Mouse (Mus musculus): ENCODE data around the gene Hdhd3. TPM values are rescaled to one million over a fixed set of nuclear protein-coding genes. Genes with fewer than 3 reads are reported as not detected.

The Hdhd3 gene
- polyA plus RNA-seq, 1 experiment from 2014 or later, result 19.1 TPM

- H3K9ac ChIP-seq (ENCODE audit: low read length), result peak overlapping the region; percentile 84
- H3K27me3 ChIP-seq (ENCODE audit: control insufficient read depth, insufficient read depth, low read depth, low read length), result no peaks in the 10 kb centered on the region
- peak overlapping the region; percentile 52 for H3K4me2 ChIP-seq (ENCODE audit: low read depth, low read length)
- peak; percentile 94 for ATAC-seq (ENCODE audit: low read depth)
- 2% methylated on average over 38 of the region's 38 CpGs for WGBS
- peak overlapping the region; percentile 90 for H3K27ac ChIP-seq (ENCODE audit: low read length)
- H3K36me3 ChIP-seq (ENCODE audit: control insufficient read depth, insufficient read depth, low read length), result peaks cover 18% of the 10 kb centered on the region
- H3K9me3 ChIP-seq (ENCODE audit: control insufficient read depth, low read length), result no peaks in the 10 kb centered on the region
- H3K4me1 ChIP-seq (replicated peaks; ENCODE audit: control insufficient read depth, insufficient read depth, low read length), result peaks cover 16% of the 10 kb centered on the region
- peak overlapping the region; percentile 80 for H3K4me3 ChIP-seq (ENCODE audit: low read length)
Observed at GRCm38 (mm10) chr4:62501964-62502732, 1.1 kb downstream of the Hdhd3 start.

- H3K27ac ChIP-seq (ENCODE audit: low read length), result peak overlapping the region; percentile 90
- ATAC-seq (ENCODE audit: low read depth), result peak; percentile 53
- H3K4me2 ChIP-seq (ENCODE audit: low read depth, low read length), result peak overlapping the region; percentile 52
- H3K36me3 ChIP-seq (ENCODE audit: control insufficient read depth, insufficient read depth, low read length), result peaks cover 17% of the 10 kb centered on the region
- H3K9ac ChIP-seq (ENCODE audit: low read length), result peak overlapping the region; percentile 84
- H3K4me3 ChIP-seq (ENCODE audit: low read length), result peak overlapping the region; percentile 80
- H3K9me3 ChIP-seq (ENCODE audit: control insufficient read depth, low read length), result no peaks in the 10 kb centered on the region
- H3K4me1 ChIP-seq (replicated peaks; ENCODE audit: control insufficient read depth, insufficient read depth, low read length), result peaks cover 19% of the 10 kb centered on the region
- under 1% methylated on average over 7 of the region's 7 CpGs for WGBS
- no peaks in the 10 kb centered on the region for H3K27me3 ChIP-seq (ENCODE audit: control insufficient read depth, insufficient read depth, low read depth, low read length)
Observed at GRCm38 (mm10) chr4:62501534-62501933, 1.7 kb downstream of the Hdhd3 start.

GRCm38 (mm10) chr4:62500799-62501198 is 2.5 kb downstream of the Hdhd3 start:
- Histone ChIP-seq H3K4me1 (replicated peaks; ENCODE audit: control insufficient read depth, insufficient read depth, low read length) (peaks cover 27% of the 10 kb centered on the region), H3K36me3 (ENCODE audit: control insufficient read depth, insufficient read depth, low read length) (peaks cover 17% of the 10 kb centered on the region), H3K9me3 (ENCODE audit: control insufficient read depth, low read length) (no peaks in the 10 kb centered on the region), H3K4me3 (ENCODE audit: low read length) (peak overlapping the region; percentile 4; the same call in 1 of the 2 replicates), H3K27ac (ENCODE audit: low read length) (peak overlapping the region; percentile 90; the same call in 1 of the 2 replicates), H3K4me2 (ENCODE audit: low read depth, low read length) (peak overlapping the region; percentile 52), H3K9ac (ENCODE audit: low read length) (no peak overlapping the region), H3K27me3 (ENCODE audit: control insufficient read depth, insufficient read depth, low read depth, low read length) (no peaks in the 10 kb centered on the region)
- 77% methylated on average over 4 of the region's 4 CpGs for WGBS
- no peak for ATAC-seq (ENCODE audit: low read depth)

GRCm38 (mm10) chr4:62496815-62497214 is 6.5 kb downstream of the Hdhd3 start:
- H3K9ac ChIP-seq (ENCODE audit: low read length), result no peak overlapping the region
- H3K4me3 ChIP-seq (ENCODE audit: low read length), result no peak overlapping the region
- H3K36me3 ChIP-seq (ENCODE audit: control insufficient read depth, insufficient read depth, low read length), result peaks cover 17% of the 10 kb centered on the region
- H3K9me3 ChIP-seq (ENCODE audit: control insufficient read depth, low read length), result no peaks in the 10 kb centered on the region
- H3K4me1 ChIP-seq (replicated peaks; ENCODE audit: control insufficient read depth, insufficient read depth, low read length), result peaks cover 19% of the 10 kb centered on the region
- WGBS, result 47% methylated on average over 8 of the region's 8 CpGs
- no peak overlapping the region for H3K4me2 ChIP-seq (ENCODE audit: low read depth, low read length)
- no peaks in the 10 kb centered on the region for H3K27me3 ChIP-seq (ENCODE audit: control insufficient read depth, insufficient read depth, low read depth, low read length)
- ATAC-seq (ENCODE audit: low read depth), result peak; percentile 66
- H3K27ac ChIP-seq (ENCODE audit: low read length), result no peak overlapping the region; the same call in 1 of the 2 replicates

GRCm38 (mm10) chr4:62495946-62496345 is 7.3 kb downstream of the Hdhd3 start:
- H3K4me1 ChIP-seq (replicated peaks; ENCODE audit: control insufficient read depth, insufficient read depth, low read length), result peaks cover 18% of the 10 kb centered on the region
- H3K9ac ChIP-seq (ENCODE audit: low read length), result no peak overlapping the region
- peak; percentile 42; the same call in 1 of the 2 replicates for ATAC-seq (ENCODE audit: low read depth)
- no peak overlapping the region for H3K4me3 ChIP-seq (ENCODE audit: low read length)
- no peaks in the 10 kb centered on the region for H3K27me3 ChIP-seq (ENCODE audit: control insufficient read depth, insufficient read depth, low read depth, low read length)
- peaks cover 17% of the 10 kb centered on the region for H3K36me3 ChIP-seq (ENCODE audit: control insufficient read depth, insufficient read depth, low read length)
- H3K4me2 ChIP-seq (ENCODE audit: low read depth, low read length), result no peak overlapping the region
- H3K9me3 ChIP-seq (ENCODE audit: control insufficient read depth, low read length), result no peaks in the 10 kb centered on the region
- no peak overlapping the region for H3K27ac ChIP-seq (ENCODE audit: low read length)
- 56% methylated on average over 8 of the region's 8 CpGs for WGBS

- Histone ChIP-seq H3K27ac (ENCODE audit: low read length) (no peak overlapping the region), H3K4me3 (ENCODE audit: low read length) (no peak overlapping the region), H3K9ac (ENCODE audit: low read length) (no peak overlapping the region), H3K36me3 (ENCODE audit: control insufficient read depth, insufficient read depth, low read length) (peaks cover 12% of the 10 kb centered on the region), H3K27me3 (ENCODE audit: control insufficient read depth, insufficient read depth, low read depth, low read length) (no peaks in the 10 kb centered on the region), H3K4me2 (ENCODE audit: low read depth, low read length) (no peak overlapping the region), H3K4me1 (replicated peaks; ENCODE audit: control insufficient read depth, insufficient read depth, low read length) (peaks cover 15% of the 10 kb centered on the region), H3K9me3 (ENCODE audit: control insufficient read depth, low read length) (no peaks in the 10 kb centered on the region)
- ATAC-seq (ENCODE audit: low read depth), result no peak
- WGBS, result 63% methylated on average over 9 of the region's 9 CpGs
Observed at GRCm38 (mm10) chr4:62494230-62494629, 9.0 kb downstream of the Hdhd3 start.

- WGBS, result 74% methylated on average over 2 of the region's 2 CpGs
- no peak overlapping the region for H3K9ac ChIP-seq (ENCODE audit: low read length)
- ATAC-seq (ENCODE audit: low read depth), result no peak
- no peak overlapping the region for H3K27ac ChIP-seq (ENCODE audit: low read length)
- peaks cover 15% of the 10 kb centered on the region for H3K4me1 ChIP-seq (replicated peaks; ENCODE audit: control insufficient read depth, insufficient read depth, low read length)
- H3K27me3 ChIP-seq (ENCODE audit: control insufficient read depth, insufficient read depth, low read depth, low read length), result no peaks in the 10 kb centered on the region
- H3K4me3 ChIP-seq (ENCODE audit: low read length), result no peak overlapping the region
- H3K4me2 ChIP-seq (ENCODE audit: low read depth, low read length), result no peak overlapping the region
- H3K9me3 ChIP-seq (ENCODE audit: control insufficient read depth, low read length), result no peaks in the 10 kb centered on the region
- H3K36me3 ChIP-seq (ENCODE audit: control insufficient read depth, insufficient read depth, low read length), result peaks cover 2% of the 10 kb centered on the region; the same call in 1 of the 2 replicates
Observed at GRCm38 (mm10) chr4:62492682-62493081, 10.6 kb downstream of the Hdhd3 start.

- Histone ChIP-seq H3K4me3 (ENCODE audit: low read length) (no peak overlapping the region), H3K27ac (ENCODE audit: low read length) (no peak overlapping the region), H3K4me2 (ENCODE audit: low read depth, low read length) (no peak overlapping the region), H3K9me3 (ENCODE audit: control insufficient read depth, low read length) (no peaks in the 10 kb centered on the region), H3K36me3 (ENCODE audit: control insufficient read depth, insufficient read depth, low read length) (no peaks in the 10 kb centered on the region; the same call in 1 of the 2 replicates), H3K27me3 (ENCODE audit: control insufficient read depth, insufficient read depth, low read depth, low read length) (no peaks in the 10 kb centered on the region), H3K9ac (ENCODE audit: low read length) (no peak overlapping the region), H3K4me1 (replicated peaks; ENCODE audit: control insufficient read depth, insufficient read depth, low read length) (no peaks in the 10 kb centered on the region)
- ATAC-seq (ENCODE audit: low read depth), result no peak
- WGBS, result 83% methylated on average over 2 of the region's 2 CpGs
Observed at GRCm38 (mm10) chr4:62487914-62488313, 15.4 kb downstream of the Hdhd3 start.

GRCm38 (mm10) chr4:62487172-62487571 is 16.1 kb downstream of the Hdhd3 start:
- WGBS, result 82% methylated on average over 5 of the region's 5 CpGs
- Histone ChIP-seq H3K27ac (ENCODE audit: low read length) (no peak overlapping the region), H3K36me3 (ENCODE audit: control insufficient read depth, insufficient read depth, low read length) (no peaks in the 10 kb centered on the region; the same call in 1 of the 2 replicates), H3K9ac (ENCODE audit: low read length) (no peak overlapping the region), H3K27me3 (ENCODE audit: control insufficient read depth, insufficient read depth, low read depth, low read length) (no peaks in the 10 kb centered on the region), H3K4me2 (ENCODE audit: low read depth, low read length) (no peak overlapping the region), H3K4me3 (ENCODE audit: low read length) (no peak overlapping the region), H3K4me1 (replicated peaks; ENCODE audit: control insufficient read depth, insufficient read depth, low read length) (no peaks in the 10 kb centered on the region), H3K9me3 (ENCODE audit: control insufficient read depth, low read length) (no peaks in the 10 kb centered on the region)
- ATAC-seq (ENCODE audit: low read depth), result peak; percentile 57; the same call in 1 of the 2 replicates
